Mouse (Mus musculus) midbrain, embryonic 10.5 days (tissue): Measurements from ENCODE around the gene Hist3h2a. TPM values are rescaled to one million over a fixed set of nuclear protein-coding genes. Genes with fewer than 3 reads are reported as not detected.

Source experiments
- microRNA-seq: library from miRNA; unstranded; fragments of <30 nt; microRNA quantifications from one replicate; pipeline ENCODE4, GENCODE M21; 2017
- polyA plus RNA-seq: library from polyadenylated mRNA; unstranded; fragments of >200 nt; fragmentation: Nextera tagmentation; extraction: Ambion mirVana; gene quantifications from 2 replicates; pipeline ENCODE4 v1.2.1, GENCODE M21; 2016

Hist3h2a gene
- polyA plus RNA-seq, 1 experiment from 2014 or later, result 20.4 TPM

Small RNAs within 50 kb of the gene (microRNA-seq; reads per million reads assigned to microRNA genes)
- gene Gm44313, result not detected

Other genes starting within 250 kb of the Hist3h2a start
- gene Olfr318, start 230.7 kb upstream of the Hist3h2a start, polyA plus RNA-seq, result not detected in 2 replicates
- gene Olfr317, start 215.5 kb upstream of the Hist3h2a start, polyA plus RNA-seq, result not detected in 2 replicates
- gene Olfr316, start 202.0 kb upstream of the Hist3h2a start, polyA plus RNA-seq, result not detected in 2 replicates
- gene Olfr315, start 181.5 kb upstream of the Hist3h2a start, polyA plus RNA-seq, result not detected in 2 replicates
- not detected in 2 replicates for gene Olfr314, start 171.7 kb upstream of the Hist3h2a start, polyA plus RNA-seq
- gene Fam183b, start 152.7 kb upstream of the Hist3h2a start, polyA plus RNA-seq, result 3.8 and 6.1 TPM in 2 replicates
- gene Olfr313, start 139.7 kb upstream of the Hist3h2a start, polyA plus RNA-seq, result not detected in 2 replicates
- gene Olfr312, start 125.4 kb upstream of the Hist3h2a start, polyA plus RNA-seq, result not detected in 2 replicates
- not detected in 2 replicates for gene Olfr311, start 115.4 kb upstream of the Hist3h2a start, polyA plus RNA-seq
- gene Gm12258, start 107.5 kb upstream of the Hist3h2a start, polyA plus RNA-seq, result 9.1 and 11.5 TPM in 2 replicates
- 11.2 and 12.5 TPM in 2 replicates for gene 2810021J22Rik, start 87.5 kb upstream of the Hist3h2a start, polyA plus RNA-seq
- gene Zfp39, start 50.5 kb upstream of the Hist3h2a start, polyA plus RNA-seq, result 4.6 and 5.2 TPM in 2 replicates
- gene Btnl10, start 36.8 kb upstream of the Hist3h2a start, polyA plus RNA-seq, result not detected in 2 replicates
- gene Rnf187, start 15.8 kb upstream of the Hist3h2a start, polyA plus RNA-seq, result 274 and 296 TPM in 2 replicates
- gene Hist3h2ba, start 5.8 kb upstream of the Hist3h2a start, polyA plus RNA-seq, result 34.1 and 69.6 TPM in 2 replicates
- 0.25 and 0.26 TPM in 2 replicates for gene Trim17, start within 50 bp of the Hist3h2a start, polyA plus RNA-seq
- gene Trim11, start 23.4 kb downstream of the Hist3h2a start, polyA plus RNA-seq, result 17.7 and 19.3 TPM in 2 replicates
- gene Obscn, start 181.7 kb downstream of the Hist3h2a start, polyA plus RNA-seq, result 0.01 TPM in 2 replicates
- gene Iba57, start 209.1 kb downstream of the Hist3h2a start, polyA plus RNA-seq, result 5.2 and 5.4 TPM in 2 replicates
- gene Gjc2, start 228.5 kb downstream of the Hist3h2a start, polyA plus RNA-seq, result not detected in 2 replicates
- gene Guk1, start 237.5 kb downstream of the Hist3h2a start, polyA plus RNA-seq, result 98.5 and 115 TPM in 2 replicates
- 116 and 131 TPM in 2 replicates for gene Mrpl55, start 247.8 kb downstream of the Hist3h2a start, polyA plus RNA-seq